Mouse (Mus musculus): ENCODE data around the gene Usp20. TPM values are rescaled to one million over a fixed set of nuclear protein-coding genes. Genes with fewer than 3 reads are reported as not detected.

Usp20 gene
- total RNA-seq, 2 experiments from 2014 or later = 83.9 to 87.1 TPM

GRCm38 (mm10) chr2:31057549-31058177, 75.6 kb downstream of the Usp20 start:
- DNase-seq (ENCODE audit: low spot score in 2 of 2) = peak in 1 of 2 experiments; percentile 43
- H3K4me3 ChIP-seq = no peak overlapping the region
- peak overlapping the region; percentile 77 for H3K27ac ChIP-seq
- peak; percentile 31; the same call in 1 of the 2 replicates for TF ChIP-seq CTCF (conservative IDR thresholded peaks at IDR 0.05)

GRCm38 (mm10) chr2:31058443-31058842, 76.4 kb downstream of the Usp20 start:
- Histone ChIP-seq H3K4me3 (no peak overlapping the region), H3K27ac (peak overlapping the region; percentile 77)
- no peak for DNase-seq (ENCODE audit: low spot score in 2 of 2)
- no peak for TF ChIP-seq CTCF (conservative IDR thresholded peaks at IDR 0.05)

- no peak overlapping the region for H3K27ac ChIP-seq
Observed at GRCm38 (mm10) chr2:31060271-31060670, 78.2 kb downstream of the Usp20 start.

GRCm38 (mm10) chr2:31060787-31061730, 79.0 kb downstream of the Usp20 start:
- Histone ChIP-seq H3K4me3 (no peak overlapping the region), H3K27ac (peak overlapping the region; percentile 43; the same call in 1 of the 2 replicates)
- no peak for TF ChIP-seq CTCF (conservative IDR thresholded peaks at IDR 0.05)
- no peak for DNase-seq (ENCODE audit: low spot score in 2 of 2)

More at GRCm38 (mm10) chr2:31060271-31060670, 78.2 kb downstream of the Usp20 start:
- H3K4me3 ChIP-seq = no peak overlapping the region
- DNase-seq (ENCODE audit: low spot score in 2 of 2) = no peak
- TF ChIP-seq CTCF (conservative IDR thresholded peaks at IDR 0.05) = no peak

GRCm38 (mm10) chr2:31061868-31062628, 80.0 kb downstream of the Usp20 start:
- Histone ChIP-seq H3K27ac (no peak overlapping the region; the same call in 1 of the 2 replicates), H3K4me3 (no peak overlapping the region)
- no peak for TF ChIP-seq CTCF (conservative IDR thresholded peaks at IDR 0.05)
- no peak for DNase-seq (ENCODE audit: low spot score in 2 of 2)

- TF ChIP-seq CTCF (conservative IDR thresholded peaks at IDR 0.05) = no peak
- peak overlapping the region; percentile 88 for H3K27ac ChIP-seq
Observed at GRCm38 (mm10) chr2:31066019-31066789, 84.1 kb downstream of the Usp20 start.

GRCm38 (mm10) chr2:31067059-31067595, 85.0 kb downstream of the Usp20 start:
- no peak for DNase-seq (ENCODE audit: low spot score in 2 of 2)
- no peak for TF ChIP-seq CTCF (conservative IDR thresholded peaks at IDR 0.05)
- Histone ChIP-seq H3K4me3 (no peak overlapping the region), H3K27ac (peak overlapping the region; percentile 88)

More at GRCm38 (mm10) chr2:31066019-31066789, 84.1 kb downstream of the Usp20 start:
- H3K4me3 ChIP-seq = no peak overlapping the region
- no peak for DNase-seq (ENCODE audit: low spot score in 2 of 2)

GRCm38 (mm10) chr2:31067696-31068245, 85.7 kb downstream of the Usp20 start:
- no peak for DNase-seq (ENCODE audit: low spot score in 2 of 2)
- no peak for TF ChIP-seq CTCF (conservative IDR thresholded peaks at IDR 0.05)
- Histone ChIP-seq H3K4me3 (no peak overlapping the region), H3K27ac (peak overlapping the region; percentile 88)

- peak; percentile 61 to 76 for DNase-seq (ENCODE audit: low spot score in 2 of 2)
- H3K4me3 ChIP-seq = no peak overlapping the region
- H3K27ac ChIP-seq = peak overlapping the region; percentile 88
- TF ChIP-seq CTCF (conservative IDR thresholded peaks at IDR 0.05) = no peak
Observed at GRCm38 (mm10) chr2:31068246-31069113, 86.4 kb downstream of the Usp20 start.

GRCm38 (mm10) chr2:31069114-31069445, 87.0 kb downstream of the Usp20 start:
- Histone ChIP-seq H3K4me3 (no peak overlapping the region), H3K27ac (peak overlapping the region; percentile 88)
- no peak for DNase-seq (ENCODE audit: low spot score in 2 of 2)
- TF ChIP-seq CTCF (conservative IDR thresholded peaks at IDR 0.05) = no peak

- no peak for DNase-seq (ENCODE audit: low spot score in 2 of 2)
- no peak overlapping the region for H3K4me3 ChIP-seq
- no peak for TF ChIP-seq CTCF (conservative IDR thresholded peaks at IDR 0.05)
- peak overlapping the region; percentile 88 for H3K27ac ChIP-seq
Observed at GRCm38 (mm10) chr2:31069506-31069905, 87.4 kb downstream of the Usp20 start.

Other genes with a start within 250 kb of the Usp20 start
- gene 1700001O22Rik, start 178.6 kb upstream of the Usp20 start, total RNA-seq (2021) = 1 to 10 TPM; 4.9 to 5.4 TPM
- 10 to 100 TPM; 33.1 to 33.5 TPM for gene Ntmt1, start 174.5 kb upstream of the Usp20 start, total RNA-seq (2021)
- 10 to 100 TPM; 36.7 to 40.8 TPM for gene Asb6, start 151.9 kb upstream of the Usp20 start, total RNA-seq (2021)
- 1 to 10 TPM; 1.4 to 2.5 TPM for gene Prrx2, start 147.3 kb upstream of the Usp20 start, total RNA-seq (2021)
- gene Ptges, start 52.4 kb upstream of the Usp20 start, total RNA-seq (2021) = 1 to 10 TPM; 4.2 to 4.5 TPM
- 10 to 100 TPM; 36.7 to 40.0 TPM for gene Tor1b, start 29.3 kb upstream of the Usp20 start, total RNA-seq (2021)
- gene Tor1a, start 14.3 kb upstream of the Usp20 start, total RNA-seq (2021) = 10 to 100 TPM; 52.4 to 56.7 TPM
- 10 to 100 TPM; 66.8 to 68.5 TPM for gene BC005624, start 78 bp upstream of the Usp20 start, total RNA-seq (2021)
- 100 to 1,000 TPM; 113 to 120 TPM for gene Fnbp1, start 159.7 kb downstream of the Usp20 start, total RNA-seq (2021)
- gene Gpr107, start 170.0 kb downstream of the Usp20 start, total RNA-seq (2021) = 10 to 100 TPM; 50.5 to 53.1 TPM

Data from layer of hippocampus, adult 2 months (tissue).